Mouse (Mus musculus) urinary bladder, postnatal 10 days (tissue): ENCODE measurements around the gene Klhl31.

Experiments
- DNase-seq: peaks from one replicate; pipeline ENCODE4 v3.0.0; 2022; ENCODE audit warnings: low spot score

The Klhl31 gene

GRCm38 (mm10) chr9:77636450-77636951, at the start of gene Klhl31:
Gene Klhl31 (plus strand): TSS chr9:77636500.
- no peak for DNase-seq

- DNase-seq = no peak
Measured at GRCm38 (mm10) chr9:77586806-77587591, 49.3 kb upstream of the Klhl31 start.

- no peak for DNase-seq
Measured at GRCm38 (mm10) chr9:77587616-77588015, 48.7 kb upstream of the Klhl31 start.

GRCm38 (mm10) chr9:77589496-77589895, 46.8 kb upstream of the Klhl31 start:
- no peak for DNase-seq

DNA sequence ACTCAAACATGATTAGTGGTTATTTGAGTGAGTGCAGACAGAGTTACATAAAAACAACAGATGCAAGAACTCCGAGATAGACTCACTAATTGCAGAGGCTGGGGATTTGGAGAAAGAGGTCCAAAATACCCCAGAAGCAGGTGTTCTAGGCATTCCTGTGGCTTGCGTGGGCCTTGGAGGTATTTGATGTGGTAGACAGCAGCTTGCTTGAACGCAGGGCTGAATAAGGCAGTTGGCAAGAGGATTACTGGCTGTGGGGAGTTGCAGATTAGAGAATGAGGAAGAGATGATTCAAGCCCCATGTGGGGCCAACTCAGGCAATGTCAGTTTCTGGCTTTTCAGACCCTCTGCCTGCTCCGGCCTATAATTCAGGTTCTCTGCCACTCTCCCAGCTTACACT, 43.9 kb upstream of the Klhl31 start:
- DNase-seq = no peak

GRCm38 (mm10) chr9:77595006-77595626, 41.2 kb upstream of the Klhl31 start:
- no peak for DNase-seq

DNA sequence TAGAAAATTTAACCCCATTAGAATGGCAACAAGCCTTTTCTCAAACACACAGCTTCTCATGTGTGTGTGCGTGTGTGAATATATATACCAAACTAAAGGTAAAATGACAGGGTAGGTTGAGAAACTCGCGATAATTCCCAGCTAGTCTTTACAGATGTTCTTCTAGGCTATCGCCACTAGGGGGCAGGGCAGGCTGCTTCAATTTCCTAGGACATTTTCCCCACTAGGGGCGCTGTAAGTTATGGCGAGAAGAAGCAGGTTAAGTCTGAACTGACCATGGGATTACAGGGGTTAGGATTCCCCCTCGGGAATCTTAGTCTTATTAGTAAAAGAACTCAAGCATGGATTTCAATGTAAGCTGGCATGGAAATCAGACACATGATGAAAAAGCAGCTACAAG, 39.9 kb upstream of the Klhl31 start:
- no peak for DNase-seq

- DNase-seq = no peak
Measured at GRCm38 (mm10) chr9:77598560-77598959, 37.7 kb upstream of the Klhl31 start.

GRCm38 (mm10) chr9:77602302-77603266, 33.7 kb upstream of the Klhl31 start:
- no peak for DNase-seq

- no peak for DNase-seq
Measured at GRCm38 (mm10) chr9:77603965-77604509, 32.3 kb upstream of the Klhl31 start.

- no peak for DNase-seq
Measured at GRCm38 (mm10) chr9:77607295-77607694, 29.0 kb upstream of the Klhl31 start.

- DNase-seq = no peak
Measured at GRCm38 (mm10) chr9:77607840-77608239, 28.5 kb upstream of the Klhl31 start.

- no peak for DNase-seq
Measured at GRCm38 (mm10) chr9:77610811-77611210, 25.5 kb upstream of the Klhl31 start.

DNA sequence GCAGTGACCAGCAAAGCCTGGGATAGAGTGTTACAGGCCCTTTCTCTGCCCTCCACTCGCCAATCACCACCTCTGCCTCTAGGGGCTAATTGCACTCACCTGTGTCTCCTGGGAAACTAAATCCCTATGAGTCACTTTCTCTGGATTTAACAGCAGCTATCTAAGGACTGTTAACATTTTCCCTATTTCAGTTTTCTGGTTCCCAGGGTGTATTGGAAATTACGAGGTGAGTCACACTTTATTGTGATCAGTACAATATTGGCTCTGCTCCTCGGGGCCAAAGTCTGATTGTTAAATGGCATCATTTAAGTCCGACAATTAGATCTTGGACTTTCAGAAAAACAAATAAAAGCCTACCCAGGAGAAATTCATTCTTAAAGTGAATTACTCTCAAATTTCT, 24.0 kb upstream of the Klhl31 start:
- DNase-seq = no peak

DNA sequence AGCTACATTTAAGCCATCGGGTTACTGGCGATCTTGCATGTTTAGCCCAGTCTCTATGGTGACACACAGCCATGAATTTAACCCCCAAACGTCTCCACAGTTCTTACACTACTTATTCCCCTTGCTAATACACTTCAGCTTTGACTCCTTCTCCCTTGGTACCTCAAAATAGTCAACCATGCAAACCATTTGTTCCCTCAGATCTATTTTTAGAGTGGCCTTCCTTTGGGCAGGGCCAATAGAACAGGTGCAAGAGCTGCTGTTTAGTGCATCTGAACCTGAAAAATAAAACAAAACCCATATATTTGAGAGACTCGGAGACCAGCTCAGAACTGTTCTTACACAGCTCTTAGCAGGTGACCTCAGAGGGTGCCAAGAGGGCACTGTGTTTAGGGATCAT, 20.4 kb upstream of the Klhl31 start:
- no peak for DNase-seq

DNA sequence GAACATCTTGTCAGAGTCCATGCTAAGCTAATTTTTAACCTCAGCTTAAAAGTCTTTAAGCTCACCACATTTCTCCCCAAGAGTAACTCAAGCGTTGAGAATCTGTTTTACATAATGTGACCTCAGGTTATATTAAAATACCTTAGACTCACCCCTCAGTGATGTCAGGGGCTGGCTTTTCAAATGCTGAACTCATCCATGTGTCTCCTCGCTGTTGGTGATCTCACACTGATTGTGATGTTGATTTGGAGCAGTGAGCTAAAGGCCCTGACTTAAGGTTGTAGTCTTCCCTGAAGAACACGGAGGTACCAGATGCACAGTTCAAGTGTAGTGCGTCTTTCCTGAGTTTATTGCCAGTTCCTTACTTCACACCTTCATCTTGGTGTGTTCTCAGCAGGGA, 19.5 kb upstream of the Klhl31 start:
- no peak for DNase-seq

DNA sequence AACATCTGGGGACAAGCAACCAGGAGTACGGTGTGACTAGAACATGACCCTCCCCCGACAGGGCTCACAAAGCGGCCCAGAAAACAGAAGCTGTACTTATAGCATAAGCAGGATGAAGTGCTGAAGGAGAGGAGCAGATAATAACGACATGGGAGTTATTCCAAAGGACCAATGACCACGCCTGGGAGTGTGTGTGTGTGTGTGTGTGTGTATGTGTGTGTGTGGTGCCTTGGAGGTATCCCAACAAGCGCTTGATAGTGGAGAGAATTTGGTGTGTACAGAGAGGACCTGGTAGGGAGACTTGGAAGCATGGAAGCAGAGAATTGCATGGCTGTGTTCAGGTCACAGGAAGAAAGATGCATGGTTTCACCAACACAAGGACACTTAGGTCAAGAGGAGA, 18.5 kb upstream of the Klhl31 start:
- DNase-seq = no peak

DNA sequence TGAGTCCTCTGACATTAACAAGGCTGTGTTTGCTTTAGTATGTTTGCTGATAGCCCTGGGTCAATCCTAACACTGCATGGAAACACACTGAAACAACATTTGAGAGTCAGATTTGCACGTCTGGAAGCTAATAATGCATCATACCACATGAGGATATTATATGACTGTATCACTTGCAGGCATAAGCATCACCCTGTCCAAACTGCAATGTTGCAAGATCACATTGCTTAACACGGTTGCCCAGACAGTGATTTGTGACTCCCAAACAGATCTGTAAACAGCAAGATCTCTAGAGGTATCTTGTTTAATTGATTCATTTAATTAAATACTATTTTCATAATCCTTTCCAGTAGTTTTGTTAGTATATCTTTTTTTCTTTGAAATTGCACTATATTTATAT, 17.9 kb upstream of the Klhl31 start:
- no peak for DNase-seq

- DNase-seq = no peak
Measured at GRCm38 (mm10) chr9:77620077-77620476, 16.2 kb upstream of the Klhl31 start.

GRCm38 (mm10) chr9:77620482-77620881, 15.8 kb upstream of the Klhl31 start:
- DNase-seq = no peak

DNA sequence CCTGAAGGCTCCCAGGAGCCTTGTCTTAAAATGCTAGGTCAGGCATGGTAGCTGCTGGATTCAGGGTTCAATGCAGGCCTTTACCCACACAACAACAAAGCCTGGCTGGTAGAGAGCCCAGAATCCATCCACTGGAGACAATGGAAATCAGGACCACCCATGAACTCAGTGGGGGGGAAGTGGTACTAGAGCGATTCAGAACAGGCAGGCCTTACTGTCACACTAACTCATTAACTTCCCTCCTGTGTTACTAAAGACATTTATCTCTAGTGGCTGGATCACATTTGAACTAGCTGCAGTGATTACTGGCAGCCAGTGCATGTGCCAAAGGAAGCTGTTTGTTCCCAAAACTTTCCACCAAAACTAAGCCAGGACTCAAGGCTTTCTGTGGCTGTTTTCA, 13.4 kb upstream of the Klhl31 start:
- DNase-seq = no peak
